Mouse (Mus musculus): Measurements from ENCODE around the gene Pglyrp1. TPM values are rescaled to one million over a fixed set of nuclear protein-coding genes. Genes with fewer than 3 reads are reported as not detected.

Gene Pglyrp1
- polyA plus RNA-seq, 1 experiment = not detected

DNA sequence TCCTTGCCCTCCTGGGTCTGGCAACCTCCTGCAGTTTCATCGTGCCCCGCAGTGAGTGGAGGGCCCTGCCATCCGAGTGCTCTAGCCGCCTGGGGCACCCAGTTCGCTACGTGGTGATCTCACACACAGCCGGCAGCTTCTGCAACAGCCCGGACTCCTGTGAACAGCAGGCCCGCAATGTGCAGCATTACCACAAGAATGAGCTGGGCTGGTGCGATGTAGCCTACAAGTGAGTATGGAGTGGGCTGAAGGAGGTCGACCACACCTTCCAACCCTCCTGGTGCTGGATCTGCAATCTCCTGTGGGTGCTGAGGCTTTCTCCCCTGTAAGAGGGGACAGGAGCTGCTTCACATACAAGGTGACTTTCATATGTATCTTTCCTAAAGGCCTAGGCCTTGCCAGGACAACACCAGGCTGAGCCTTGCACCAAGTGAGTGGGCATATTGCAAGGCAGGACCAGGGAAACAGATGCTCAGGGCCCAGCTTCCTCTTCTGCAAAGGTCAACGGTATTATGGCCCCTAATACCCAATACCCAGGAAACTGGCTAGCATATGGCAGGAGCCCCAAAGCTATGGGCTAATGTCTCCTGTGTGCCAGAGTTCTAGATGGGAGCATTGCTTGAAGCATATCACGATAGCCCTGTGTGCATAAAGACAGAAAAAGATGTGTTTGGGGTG, 13.8 kb downstream of the Pglyrp1 start:
- no peaks in the 10 kb centered on the region for H3K79me2 ChIP-seq (ENCODE audit: control insufficient read depth, insufficient read depth)

DNA sequence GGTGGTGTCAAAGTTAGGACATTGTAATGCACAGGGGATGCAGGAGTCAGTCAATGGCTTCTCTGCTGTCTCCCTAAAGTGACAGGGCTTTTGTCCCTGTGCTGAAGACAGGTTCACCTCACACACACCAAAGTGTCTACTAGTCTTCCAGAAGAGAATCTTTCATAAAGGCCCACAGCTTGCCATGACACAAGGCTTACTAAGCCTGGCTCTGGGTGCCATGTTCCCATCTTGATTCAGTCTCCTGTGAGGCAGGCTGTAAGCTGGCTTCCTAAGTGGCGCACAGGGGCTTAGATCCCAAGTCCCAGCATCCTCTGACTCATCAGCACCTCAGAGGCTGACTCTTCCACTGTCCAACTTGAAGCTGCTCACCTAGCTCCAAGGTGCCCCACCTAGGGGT, 15.8 kb downstream of the Pglyrp1 start:
- H3K4me3 ChIP-seq = no peak overlapping the region
- H3K4me2 ChIP-seq (ENCODE audit: low read depth) = no peak overlapping the region
- H3K27me3 ChIP-seq (ENCODE audit: control insufficient read depth, insufficient read depth, insufficient read length) = no peaks in the 10 kb centered on the region
- H3K79me2 ChIP-seq (ENCODE audit: control insufficient read depth, insufficient read depth) = no peaks in the 10 kb centered on the region
- H3K36me3 ChIP-seq (ENCODE audit: control insufficient read depth, insufficient read depth) = no peaks in the 10 kb centered on the region
- no peak overlapping the region for H3ac ChIP-seq (ENCODE audit: control insufficient read depth, insufficient read length)
- TF ChIP-seq POLR2AphosphoS2 (IDR thresholded peaks at IDR 0.05; ENCODE audit: insufficient read length, low read depth) (no peak), TCF3 (IDR thresholded peaks at IDR 0.05; ENCODE audit: insufficient read length, low read depth) (no peak), MYOD1 (IDR thresholded peaks at IDR 0.05; ENCODE audit: control insufficient read depth in 1 of 3, insufficient read length in 2 of 3, low read depth in 2 of 3) (no peak), USF1 (IDR thresholded peaks at IDR 0.05; ENCODE audit: low read depth) (no peak), TCF12 (IDR thresholded peaks at IDR 0.05; ENCODE audit: insufficient read depth, poor library complexity, severe bottlenecking) (no peak), CEBPB (IDR thresholded peaks at IDR 0.05; ENCODE audit: insufficient read depth, poor library complexity, severe bottlenecking) (no peak), MAX (IDR thresholded peaks at IDR 0.05; ENCODE audit: low read depth) (no peak), E2F4 (IDR thresholded peaks at IDR 0.05; ENCODE audit: insufficient read depth) (no peak), SRF (IDR thresholded peaks at IDR 0.05; ENCODE audit: control insufficient read depth, insufficient read length, low read depth) (no peak), MYOG (IDR thresholded peaks at IDR 0.05; ENCODE audit: control insufficient read depth in 1 of 3, insufficient read depth in 1 of 3, insufficient read length in 2 of 3, low read depth in 2 of 3) (no peak), POLR2A (IDR thresholded peaks at IDR 0.05; ENCODE audit: insufficient read length, low read depth) (no peak), REST (IDR thresholded peaks at IDR 0.05; ENCODE audit: insufficient read depth, insufficient read length) (no peak)

More for the DNA sequence above, 13.8 kb downstream of the Pglyrp1 start:
- no peak overlapping the region for H3K4me3 ChIP-seq
- H3K27me3 ChIP-seq (ENCODE audit: control insufficient read depth, insufficient read depth, insufficient read length) = no peaks in the 10 kb centered on the region
- H3ac ChIP-seq (ENCODE audit: control insufficient read depth, insufficient read length) = no peak overlapping the region
- TF ChIP-seq POLR2AphosphoS2 (IDR thresholded peaks at IDR 0.05; ENCODE audit: insufficient read length, low read depth) = no peak
- no peaks in the 10 kb centered on the region for H3K36me3 ChIP-seq (ENCODE audit: control insufficient read depth, insufficient read depth)
- H3K4me2 ChIP-seq (ENCODE audit: low read depth) = no peak overlapping the region

DNA sequence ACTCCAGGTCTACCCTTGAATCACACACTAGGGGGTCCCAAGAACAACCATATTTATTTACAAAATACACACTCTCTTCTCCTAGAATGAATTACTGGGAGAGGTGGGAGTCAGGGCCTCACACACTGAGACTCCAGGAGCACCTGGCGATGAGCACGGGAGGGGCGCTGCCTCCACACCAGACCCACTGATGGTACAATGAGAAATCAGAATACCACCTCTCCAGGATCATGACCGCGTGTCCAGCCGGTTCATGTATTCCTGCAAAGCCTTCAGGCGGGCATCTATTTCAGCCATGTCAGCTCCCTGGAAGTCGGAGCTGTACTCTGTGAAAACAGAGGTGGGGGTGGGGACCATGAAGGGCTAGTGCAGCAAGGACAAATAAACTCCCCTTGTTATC, 19.7 kb downstream of the Pglyrp1 start:
- TF ChIP-seq TCF3 (IDR thresholded peaks at IDR 0.05; ENCODE audit: insufficient read length, low read depth) = no peak
- TF ChIP-seq MYOD1 (IDR thresholded peaks at IDR 0.05; ENCODE audit: control insufficient read depth in 1 of 3, insufficient read length in 2 of 3, low read depth in 2 of 3) = no peak
- TF ChIP-seq MAX (IDR thresholded peaks at IDR 0.05; ENCODE audit: low read depth) = no peak
- TF ChIP-seq MYOG (IDR thresholded peaks at IDR 0.05; ENCODE audit: control insufficient read depth in 1 of 3, insufficient read depth in 1 of 3, insufficient read length in 2 of 3, low read depth in 2 of 3) = no peak
- TF ChIP-seq TCF12 (IDR thresholded peaks at IDR 0.05; ENCODE audit: insufficient read depth, poor library complexity, severe bottlenecking) = no peak
- no peak for TF ChIP-seq USF1 (IDR thresholded peaks at IDR 0.05; ENCODE audit: low read depth)
- TF ChIP-seq SRF (IDR thresholded peaks at IDR 0.05; ENCODE audit: control insufficient read depth, insufficient read length, low read depth) = no peak
- TF ChIP-seq REST (IDR thresholded peaks at IDR 0.05; ENCODE audit: insufficient read depth, insufficient read length) = no peak
- no peak for TF ChIP-seq POLR2A (IDR thresholded peaks at IDR 0.05; ENCODE audit: insufficient read length, low read depth)
- no peak for TF ChIP-seq POLR2AphosphoS2 (IDR thresholded peaks at IDR 0.05; ENCODE audit: insufficient read length, low read depth)
- TF ChIP-seq E2F4 (IDR thresholded peaks at IDR 0.05; ENCODE audit: insufficient read depth) = no peak
- TF ChIP-seq CEBPB (IDR thresholded peaks at IDR 0.05; ENCODE audit: insufficient read depth, poor library complexity, severe bottlenecking) = no peak
- no peak overlapping the region for H3ac ChIP-seq (ENCODE audit: control insufficient read depth, insufficient read length)
- H3K36me3 ChIP-seq (ENCODE audit: control insufficient read depth, insufficient read depth) = no peaks in the 10 kb centered on the region
- H3K4me3 ChIP-seq = no peak overlapping the region
- no peaks in the 10 kb centered on the region for H3K27me3 ChIP-seq (ENCODE audit: control insufficient read depth, insufficient read depth, insufficient read length)
- no peaks in the 10 kb centered on the region for H3K79me2 ChIP-seq (ENCODE audit: control insufficient read depth, insufficient read depth)
- no peak overlapping the region for H3K4me2 ChIP-seq (ENCODE audit: low read depth)

DNA sequence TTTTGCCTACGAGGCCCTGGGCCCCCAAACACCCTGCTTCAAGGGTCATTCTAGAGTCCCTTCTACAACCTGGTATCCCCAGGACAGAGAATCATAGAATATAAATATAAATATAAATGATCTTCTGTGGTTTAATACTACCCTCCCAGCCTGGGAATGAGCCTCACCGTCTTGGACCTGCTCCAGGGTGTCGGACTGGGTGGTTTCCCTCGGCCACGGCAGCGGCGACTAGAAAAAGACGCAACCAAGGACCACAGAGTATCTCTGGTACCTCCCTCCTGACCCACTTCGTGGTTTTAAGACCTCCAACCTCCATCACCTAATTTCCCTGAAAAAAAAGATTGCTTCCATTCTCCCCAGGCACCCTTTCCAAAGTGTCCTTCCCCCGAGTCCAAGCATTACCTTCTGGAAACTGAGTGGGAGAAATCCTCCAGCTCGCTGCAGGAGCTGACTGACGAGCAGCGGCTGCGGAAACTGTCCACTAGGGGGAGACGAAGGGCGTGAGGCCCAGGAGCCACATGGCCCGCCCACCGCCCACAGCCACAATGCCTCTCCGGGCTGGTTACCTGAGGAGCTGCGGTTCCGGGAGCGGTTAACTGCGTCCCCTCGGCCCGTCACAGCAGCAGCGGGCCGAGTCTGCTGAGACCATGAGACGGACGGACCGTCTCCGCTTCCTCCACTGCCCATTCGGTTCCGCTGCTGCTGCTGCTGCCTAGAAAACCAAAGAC, 20.9 kb downstream of the Pglyrp1 start:
- H3K4me2 ChIP-seq (ENCODE audit: low read depth) = peak overlapping the region; percentile 65
- no peaks in the 10 kb centered on the region for H3K36me3 ChIP-seq (ENCODE audit: control insufficient read depth, insufficient read depth)
- no peaks in the 10 kb centered on the region for H3K27me3 ChIP-seq (ENCODE audit: control insufficient read depth, insufficient read depth, insufficient read length)
- H3ac ChIP-seq (ENCODE audit: control insufficient read depth, insufficient read length) = no peak overlapping the region
- no peak overlapping the region for H3K4me3 ChIP-seq
- no peaks in the 10 kb centered on the region for H3K79me2 ChIP-seq (ENCODE audit: control insufficient read depth, insufficient read depth)
- no peak for TF ChIP-seq CEBPB (IDR thresholded peaks at IDR 0.05; ENCODE audit: insufficient read depth, poor library complexity, severe bottlenecking)
- no peak for TF ChIP-seq E2F4 (IDR thresholded peaks at IDR 0.05; ENCODE audit: insufficient read depth)
- TF ChIP-seq POLR2AphosphoS2 (IDR thresholded peaks at IDR 0.05; ENCODE audit: insufficient read length, low read depth) = no peak
- TF ChIP-seq MYOG (IDR thresholded peaks at IDR 0.05; ENCODE audit: control insufficient read depth in 1 of 3, insufficient read depth in 1 of 3, insufficient read length in 2 of 3, low read depth in 2 of 3) = no peak
- TF ChIP-seq SRF (IDR thresholded peaks at IDR 0.05; ENCODE audit: control insufficient read depth, insufficient read length, low read depth) = no peak
- no peak for TF ChIP-seq REST (IDR thresholded peaks at IDR 0.05; ENCODE audit: insufficient read depth, insufficient read length)
- TF ChIP-seq USF1 (IDR thresholded peaks at IDR 0.05; ENCODE audit: low read depth) = no peak
- TF ChIP-seq TCF3 (IDR thresholded peaks at IDR 0.05; ENCODE audit: insufficient read length, low read depth) = no peak
- TF ChIP-seq MAX (IDR thresholded peaks at IDR 0.05; ENCODE audit: low read depth) = no peak
- TF ChIP-seq MYOD1 (IDR thresholded peaks at IDR 0.05; ENCODE audit: control insufficient read depth in 1 of 3, insufficient read length in 2 of 3, low read depth in 2 of 3) = no peak
- TF ChIP-seq TCF12 (IDR thresholded peaks at IDR 0.05; ENCODE audit: insufficient read depth, poor library complexity, severe bottlenecking) = no peak
- TF ChIP-seq POLR2A (IDR thresholded peaks at IDR 0.05; ENCODE audit: insufficient read length, low read depth) = no peak

Measured in myocyte (in vitro differentiated cells).